Mouse (Mus musculus) liver, embryonic 16.5 days (tissue): ENCODE measurements at regions not wholly inside any gene's neighbourhood (a gene's known extent, or its start where the extent isn't known, plus 50 kb on each side); places are given as distances from the start of the nearest gene placed in this dataset.

Experiments used
- ATAC-seq: fragments of 200-750 bp; cut with Nextera tagmentation; 2 replicates; pipeline ENCODE4 v1.8.0; 2017; ENCODE audit warnings: low read depth, mild to moderate bottlenecking, moderate number of reproducible peaks, moderate library complexity
- H3K27ac ChIP-seq: fragments of 300-500 bp; sonication (generic); 2 replicates; pipeline ENCODE4 v1.5.1; 2014; ENCODE audit warnings: mild to moderate bottlenecking, low read length
- H3K27me3 ChIP-seq: fragments of 300-500 bp; sonication (generic); 2 replicates; pipeline ENCODE4 v1.6.1; 2014; ENCODE audit warnings: low read depth, low read length, mixed read lengths; ENCODE audit not compliant: control insufficient read depth, insufficient read depth
- H3K36me3 ChIP-seq: fragments of 300-500 bp; sonication (generic); 2 replicates; pipeline ENCODE4 v1.6.1; 2014; ENCODE audit warnings: mild to moderate bottlenecking; ENCODE audit not compliant: control insufficient read depth, insufficient read depth
- H3K4me1 ChIP-seq: fragments of 300-500 bp; sonication (generic); 2 replicates; pipeline ENCODE4 v1.6.1; 2014; ENCODE audit warnings: low read depth, low read length, mixed read lengths; ENCODE audit not compliant: control insufficient read depth
- H3K4me2 ChIP-seq: fragments of 300-500 bp; sonication (generic); 2 replicates; pipeline ENCODE4 v1.6.1; 2014; ENCODE audit warnings: low read depth, low read length, mixed read lengths
- H3K4me3 ChIP-seq: fragments of 300-500 bp; sonication (generic); 2 replicates; pipeline ENCODE4 v1.5.1; 2014; ENCODE audit warnings: low read depth, mild to moderate bottlenecking, low read length
- H3K9ac ChIP-seq: fragments of 300-500 bp; sonication (generic); 2 replicates; pipeline ENCODE4 v1.6.1; 2014; ENCODE audit warnings: low read depth, low read length
- H3K9me3 ChIP-seq: fragments of 300-500 bp; sonication (generic); replicated peaks from 2 replicates; pipeline ENCODE4 v1.6.1; 2016; ENCODE audit warnings: low read length; ENCODE audit not compliant: control insufficient read depth
- WGBS: fragments of 180-500 bp; shearing (Covaris S2); extraction: QIAGEN DNeasy Blood & Tissue Kit; methylation state at CpG from one replicate; pipeline ENCODE4 v1.1.7; 2014; ENCODE audit not compliant: insufficient replicate concordance; 5-methylcytosine and 5-hydroxymethylcytosine counted together

- 78% methylated on average over 16 of the region's 16 CpGs for WGBS
- no peak overlapping the region for H3K4me3 ChIP-seq
- H3K36me3 ChIP-seq: no peaks in the 10 kb centered on the region
- H3K27me3 ChIP-seq: no peaks in the 10 kb centered on the region
- no peak overlapping the region for H3K9ac ChIP-seq
- ATAC-seq: no peak
- H3K4me2 ChIP-seq: no peak overlapping the region
- H3K4me1 ChIP-seq: no peaks in the 10 kb centered on the region
- no peak overlapping the region for H3K27ac ChIP-seq
- no peaks in the 10 kb centered on the region for H3K9me3 ChIP-seq
Measured at GRCm38 (mm10) chr10:117549854-117550605, 79.3 kb upstream of the Cpm start.

- ATAC-seq: no peak
- H3K27me3 ChIP-seq: no peaks in the 10 kb centered on the region
- H3K36me3 ChIP-seq: no peaks in the 10 kb centered on the region
- 83% methylated on average over 4 of the region's 4 CpGs for WGBS
- no peak overlapping the region for H3K4me3 ChIP-seq
- H3K4me1 ChIP-seq: no peaks in the 10 kb centered on the region
- no peak overlapping the region for H3K4me2 ChIP-seq
- H3K9ac ChIP-seq: no peak overlapping the region
- no peaks in the 10 kb centered on the region for H3K9me3 ChIP-seq
- no peak overlapping the region for H3K27ac ChIP-seq
Measured at GRCm38 (mm10) chr10:117549506-117549830, 79.8 kb upstream of the Cpm start.

DNA sequence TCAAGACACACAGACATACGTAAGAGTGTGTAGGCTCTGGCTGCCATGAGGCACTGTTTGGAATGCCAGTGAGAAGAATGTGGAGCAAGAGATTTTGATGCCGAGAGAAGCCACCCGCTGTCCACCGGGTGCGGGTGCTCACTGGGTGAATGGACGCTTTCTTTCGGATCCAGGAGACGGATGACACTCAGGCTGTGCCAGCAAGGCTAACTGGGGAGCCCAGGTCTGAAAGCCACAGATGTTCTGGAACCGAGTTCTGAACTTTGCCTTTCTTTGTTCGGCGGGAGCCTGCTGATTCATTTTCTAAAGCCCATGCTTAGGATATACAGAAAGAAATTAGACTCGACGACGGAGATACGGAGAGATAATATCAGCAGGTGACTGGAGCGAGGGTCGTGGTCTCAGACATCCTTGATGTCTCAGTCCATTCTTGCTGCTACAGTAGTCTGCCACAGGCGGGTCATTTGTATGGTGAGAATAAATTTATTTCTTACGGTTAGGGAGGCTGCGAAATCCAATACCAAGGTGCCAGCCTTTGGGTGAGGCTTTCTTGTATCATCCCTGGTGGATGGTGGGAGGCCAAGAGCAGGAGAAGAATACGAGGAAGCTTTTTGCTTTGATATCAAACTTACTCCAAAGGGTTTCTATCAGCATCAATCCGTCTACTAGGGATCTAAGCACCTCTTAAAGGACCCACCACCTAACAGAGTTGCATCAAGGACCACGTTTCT, 80.4 kb upstream of the Cpm start:
- Histone ChIP-seq H3K9me3 (no peaks in the 10 kb centered on the region), H3K4me1 (no peaks in the 10 kb centered on the region), H3K4me2 (no peak overlapping the region), H3K27me3 (no peaks in the 10 kb centered on the region), H3K9ac (no peak overlapping the region), H3K4me3 (no peak overlapping the region), H3K36me3 (no peaks in the 10 kb centered on the region), H3K27ac (no peak overlapping the region)
- ATAC-seq: no peak
- WGBS: 72% methylated on average over 23 of the region's 23 CpGs

GRCm38 (mm10) chr10:117548262-117548661, 81.0 kb upstream of the Cpm start:
- no peak for ATAC-seq
- no peaks in the 10 kb centered on the region for H3K27me3 ChIP-seq
- no peak overlapping the region for H3K4me2 ChIP-seq
- no peak overlapping the region for H3K9ac ChIP-seq
- H3K9me3 ChIP-seq: no peaks in the 10 kb centered on the region
- no peak overlapping the region for H3K27ac ChIP-seq
- no peaks in the 10 kb centered on the region for H3K4me1 ChIP-seq
- H3K4me3 ChIP-seq: no peak overlapping the region
- WGBS: 70% methylated on average over 4 of the region's 4 CpGs
- H3K36me3 ChIP-seq: no peaks in the 10 kb centered on the region

DNA sequence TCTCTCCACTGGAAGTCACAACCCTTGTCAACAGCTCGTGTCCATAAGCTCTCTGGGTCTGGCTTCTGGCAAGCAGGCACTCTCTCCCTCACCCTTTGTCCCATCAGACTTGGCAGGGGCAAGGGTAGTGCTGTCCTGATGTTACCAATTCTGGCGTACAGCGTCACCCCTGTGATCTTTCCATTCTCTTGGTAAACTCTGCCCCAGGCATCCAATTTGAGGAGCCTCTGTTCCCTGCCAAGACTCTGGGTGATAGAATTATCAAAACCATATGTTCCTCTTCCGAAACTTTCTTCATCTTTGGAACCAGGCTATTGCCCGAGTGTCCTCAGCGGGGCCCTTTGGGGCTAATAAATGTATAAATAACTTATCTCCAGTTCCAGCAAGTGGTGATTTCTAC, 82.0 kb upstream of the Cpm start:
- no peak overlapping the region for H3K4me3 ChIP-seq
- ATAC-seq: no peak
- no peak overlapping the region for H3K27ac ChIP-seq
- no peaks in the 10 kb centered on the region for H3K27me3 ChIP-seq
- no peaks in the 10 kb centered on the region for H3K36me3 ChIP-seq
- H3K9ac ChIP-seq: no peak overlapping the region
- H3K9me3 ChIP-seq: no peaks in the 10 kb centered on the region
- WGBS: 67% methylated on average over 6 of the region's 6 CpGs
- no peak overlapping the region for H3K4me2 ChIP-seq
- H3K4me1 ChIP-seq: no peaks in the 10 kb centered on the region

GRCm38 (mm10) chr10:117545842-117546631, 83.3 kb upstream of the Cpm start:
- Histone ChIP-seq H3K27me3 (no peaks in the 10 kb centered on the region), H3K4me3 (no peak overlapping the region), H3K36me3 (no peaks in the 10 kb centered on the region), H3K4me2 (no peak overlapping the region), H3K9me3 (no peaks in the 10 kb centered on the region), H3K4me1 (no peaks in the 10 kb centered on the region), H3K27ac (no peak overlapping the region), H3K9ac (no peak overlapping the region)
- 65% methylated on average over 5 of the region's 5 CpGs for WGBS
- ATAC-seq: no peak

DNA sequence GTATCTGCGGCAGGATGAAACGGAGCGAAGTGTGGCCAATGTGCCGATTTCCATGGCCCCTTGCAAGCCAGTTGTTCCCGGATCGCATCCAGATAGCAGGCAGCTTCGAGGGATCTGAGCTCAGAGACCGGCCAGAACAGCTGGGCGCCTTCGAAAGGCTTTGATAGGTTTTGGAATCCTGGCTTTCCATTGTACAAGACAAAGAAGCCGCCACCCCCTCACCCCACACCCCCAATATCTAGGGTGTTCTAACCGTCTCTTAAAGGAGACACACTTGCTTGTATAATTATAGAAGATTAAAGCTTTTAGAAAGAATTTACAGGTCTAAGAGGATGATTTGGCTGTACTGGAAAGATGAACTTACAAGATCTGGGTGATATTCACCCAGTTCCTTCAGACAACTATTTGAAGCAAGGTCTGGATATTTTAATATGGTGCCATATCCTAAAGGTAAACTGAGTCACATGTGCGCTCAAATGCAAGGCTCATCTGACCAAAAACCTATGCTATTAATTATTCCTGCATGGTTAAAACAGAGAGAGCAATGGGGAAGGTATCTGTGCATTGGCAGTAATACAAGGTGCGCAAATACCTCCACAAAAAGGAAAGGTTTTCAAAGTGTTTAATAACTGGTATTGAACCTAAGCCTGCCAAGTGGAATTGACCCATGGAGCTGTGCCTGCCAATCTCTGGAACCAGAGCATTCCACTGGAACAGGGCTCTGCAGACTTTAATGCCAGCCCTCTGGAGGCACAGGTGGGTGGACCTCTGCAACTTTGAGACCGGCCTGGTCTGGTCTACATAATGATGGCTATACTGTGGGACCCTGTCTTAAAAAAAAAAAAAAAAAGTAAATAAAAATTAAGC, 84.4 kb upstream of the Cpm start:
- Histone ChIP-seq H3K4me2 (no peak overlapping the region), H3K27ac (no peak overlapping the region), H3K36me3 (no peaks in the 10 kb centered on the region), H3K4me1 (no peaks in the 10 kb centered on the region), H3K9ac (no peak overlapping the region), H3K4me3 (no peak overlapping the region), H3K27me3 (no peaks in the 10 kb centered on the region), H3K9me3 (no peaks in the 10 kb centered on the region)
- WGBS: 67% methylated on average over 15 of the region's 15 CpGs
- ATAC-seq: no peak

DNA sequence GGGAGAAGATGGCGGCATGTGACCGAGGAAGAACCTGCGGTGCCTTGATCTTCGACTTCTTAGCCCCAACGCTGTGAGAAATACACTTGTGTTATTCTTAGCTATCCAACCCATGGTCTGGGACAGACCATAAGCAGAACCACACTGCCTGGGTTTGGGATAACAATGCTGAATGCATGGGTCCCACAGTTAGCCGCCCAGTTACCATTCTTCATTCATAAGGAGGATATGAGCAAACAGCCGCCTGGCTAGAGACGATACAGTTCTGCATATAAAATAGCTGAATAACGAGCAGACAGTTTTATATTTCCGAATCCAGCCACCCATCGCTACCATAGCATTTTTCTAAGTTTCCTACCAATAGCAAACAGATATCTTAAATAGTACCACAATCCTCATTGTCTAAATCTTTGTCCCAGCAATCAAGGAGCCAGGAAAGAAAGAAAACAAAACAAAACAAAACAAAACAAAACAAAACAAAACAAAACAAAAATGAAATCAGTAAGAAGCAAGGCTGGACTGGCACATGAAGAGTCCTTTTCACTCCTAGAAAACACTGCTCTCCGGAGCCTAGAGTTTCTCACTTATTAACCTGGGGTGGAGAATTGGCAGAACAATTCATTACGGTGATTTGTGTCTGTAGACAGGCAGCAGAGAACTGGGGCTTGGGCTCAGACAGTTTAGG, 85.2 kb upstream of the Cpm start:
- Histone ChIP-seq H3K36me3 (no peaks in the 10 kb centered on the region), H3K4me2 (no peak overlapping the region), H3K4me1 (no peaks in the 10 kb centered on the region), H3K9ac (no peak overlapping the region), H3K4me3 (no peak overlapping the region), H3K27ac (no peak overlapping the region), H3K27me3 (no peaks in the 10 kb centered on the region), H3K9me3 (no peaks in the 10 kb centered on the region)
- ATAC-seq: no peak
- WGBS: 76% methylated on average over 13 of the region's 13 CpGs
